Mouse (Mus musculus) stomach, postnatal 0 days (tissue): ENCODE results near the gene Grb7. TPM values are rescaled to one million over a fixed set of nuclear protein-coding genes. Genes with fewer than 3 reads are reported as not detected.

Experiments
- ATAC-seq: fragments of 200-750 bp; cut with Nextera tagmentation; 2 replicates; pipeline ENCODE4 v1.8.0; 2017; ENCODE audit not compliant: low FRiP score, low TSS enrichment
- DNase-seq: peaks from one replicate; pipeline ENCODE4 v3.0.0-alpha.2; 2016; ENCODE audit warnings: low spot score
- H3K27ac ChIP-seq: fragments of 300-500 bp; sonication (generic); replicated peaks from 2 replicates; pipeline ENCODE4 v1.5.1; 2014; ENCODE audit warnings: mild to moderate bottlenecking, control low read depth
- H3K27me3 ChIP-seq: fragments of 300-500 bp; sonication (generic); 2 replicates; pipeline ENCODE4 v1.6.1; 2014; ENCODE audit warnings: low read length; ENCODE audit not compliant: control insufficient read depth, insufficient read depth
- H3K36me3 ChIP-seq: fragments of 300-500 bp; sonication (generic); 2 replicates; pipeline ENCODE4 v1.6.1; 2014; ENCODE audit warnings: low read length, mixed read lengths; ENCODE audit not compliant: control insufficient read depth, insufficient read depth
- H3K4me1 ChIP-seq: fragments of 300-500 bp; sonication (generic); replicated peaks from 2 replicates; pipeline ENCODE4 v1.6.1; 2014; ENCODE audit warnings: antibody characterized with exemption; ENCODE audit not compliant: control insufficient read depth, insufficient read depth
- H3K4me2 ChIP-seq: fragments of 300-500 bp; sonication (generic); replicated peaks from 2 replicates; pipeline ENCODE4 v1.6.1; 2014; ENCODE audit warnings: low read depth, mild to moderate bottlenecking, control low read depth, moderate library complexity
- H3K4me3 ChIP-seq: fragments of 300-500 bp; sonication (generic); 2 replicates; pipeline ENCODE4 v1.5.1; 2014; ENCODE audit warnings: low read depth, low read length, control low read depth
- H3K9ac ChIP-seq: fragments of 300-500 bp; sonication (generic); 2 replicates; pipeline ENCODE4 v1.6.1; 2014; ENCODE audit warnings: mild to moderate bottlenecking, low read length, control low read depth, mixed read lengths
- H3K9me3 ChIP-seq: fragments of 300-500 bp; sonication (generic); 2 replicates; pipeline ENCODE4 v1.6.1; 2016; ENCODE audit warnings: low read length; ENCODE audit not compliant: control insufficient read depth
- CTCF ChIP-seq: IDR thresholded peaks from 2 replicates; pipeline ENCODE4 v1.5.1; 2016; ENCODE audit warnings: antibody characterized with exemption, low read depth, mild to moderate bottlenecking, moderate library complexity
- EP300 ChIP-seq: optimal IDR thresholded peaks from 2 replicates; pipeline ENCODE3; 2016; ENCODE audit warnings: antibody characterized with exemption
- WGBS: fragments of 180-500 bp; shearing (Covaris S2); extraction: QIAGEN DNeasy Blood & Tissue Kit; methylation state at CpG from one replicate; pipeline ENCODE4 v1.1.7; 2014; 5-methylcytosine and 5-hydroxymethylcytosine counted together
- polyA plus RNA-seq: library from polyadenylated mRNA; unstranded; fragments of >200 nt; fragmentation: Nextera tagmentation; extraction: Ambion mirVana; gene quantifications from 2 replicates; pipeline ENCODE4 v1.2.1, GENCODE M21; 2015

Grb7 gene
- polyA plus RNA-seq, 1 experiment from 2014 or later, result 23.0 TPM

GRCm38 (mm10) chr11:98409341-98409822 is 36.8 kb upstream of the Grb7 start:
- H3K9me3 ChIP-seq, result no peaks in the 10 kb centered on the region
- 2% methylated on average over 10 of the region's 10 CpGs for WGBS

GRCm38 (mm10) chr11:98412273-98412796 is 33.9 kb upstream of the Grb7 start, which contains the start of gene Erbb2:
Erbb2 (plus strand) TSS chr11:98412470.
- TF ChIP-seq EP300, result no peak
- no peak for TF ChIP-seq CTCF
- Histone ChIP-seq H3K27ac (peak within 1 kb of the TSS; percentile 97), H3K27me3 (no peaks in the 10 kb centered on the region), H3K4me2 (peak within 1 kb of the TSS; percentile 78), H3K4me1 (peaks cover 7% of the 10 kb centered on the region; the same call in 1 of the 2 replicates), H3K36me3 (no peaks in the 10 kb centered on the region), H3K9me3 (no peaks in the 10 kb centered on the region), H3K4me3 (peak within 1 kb of the TSS; percentile 100), H3K9ac (peak within 1 kb of the TSS; percentile 97)
- peak; percentile 97 for DNase-seq
- under 1% methylated on average over 33 of the region's 49 CpGs for WGBS
- peak; percentile 85 for ATAC-seq

More at GRCm38 (mm10) chr11:98409341-98409822, 36.8 kb upstream of the Grb7 start:
- Histone ChIP-seq H3K36me3 (no peaks in the 10 kb centered on the region), H3K4me1 (peaks cover 7% of the 10 kb centered on the region; the same call in 1 of the 2 replicates), H3K9ac (peak overlapping the region; percentile 50), H3K27me3 (no peaks in the 10 kb centered on the region), H3K4me3 (0 out of 2 replicates have a peak overlapping the region, but pooled peaks have one; percentile 2), H3K27ac (peak overlapping the region; percentile 76), H3K4me2 (peak overlapping the region; percentile 36)
- DNase-seq (peak; percentile 62), ATAC-seq (peak; percentile 11; the same call in 1 of the 2 replicates)
- no peak for TF ChIP-seq EP300
- TF ChIP-seq CTCF, result no peak

GRCm38 (mm10) chr11:98412797-98413301 is 33.3 kb upstream of the Grb7 start:
- DNase-seq, result peak; percentile 62
- 1% methylated on average over 37 of the region's 40 CpGs for WGBS
- Histone ChIP-seq H3K4me2 (peak overlapping the region; percentile 78), H3K4me1 (peaks cover 7% of the 10 kb centered on the region; the same call in 1 of the 2 replicates), H3K27ac (peak overlapping the region; percentile 97), H3K9me3 (no peaks in the 10 kb centered on the region), H3K27me3 (no peaks in the 10 kb centered on the region), H3K36me3 (no peaks in the 10 kb centered on the region), H3K4me3 (peak overlapping the region; percentile 100), H3K9ac (peak overlapping the region; percentile 97)
- TF ChIP-seq CTCF (no peak), EP300 (no peak)
- peak; percentile 12 for ATAC-seq

- Histone ChIP-seq H3K27me3 (no peaks in the 10 kb centered on the region), H3K4me2 (peak overlapping the region; percentile 78), H3K9me3 (no peaks in the 10 kb centered on the region), H3K4me3 (peak overlapping the region; percentile 100), H3K36me3 (no peaks in the 10 kb centered on the region), H3K27ac (peak overlapping the region; percentile 97), H3K4me1 (peaks cover 7% of the 10 kb centered on the region; the same call in 1 of the 2 replicates), H3K9ac (peak overlapping the region; percentile 97)
- TF ChIP-seq CTCF, result no peak
- no peak for TF ChIP-seq EP300
- DNase-seq (no peak), ATAC-seq (no peak)
- 10% methylated on average over 7 of the region's 7 CpGs for WGBS
These were observed 32.5 kb upstream of the Grb7 start for GRCm38 (mm10) chr11:98413731-98414130.

- no peak for DNase-seq
- TF ChIP-seq EP300 (no peak), CTCF (no peak)
- no peaks in the 10 kb centered on the region for H3K36me3 ChIP-seq
- ATAC-seq, result no peak
- H3K9me3 ChIP-seq, result no peaks in the 10 kb centered on the region
- no peaks in the 10 kb centered on the region for H3K27me3 ChIP-seq
- H3K4me2 ChIP-seq, result peak overlapping the region; percentile 78
- H3K4me3 ChIP-seq, result peak overlapping the region; percentile 100
- 22% methylated on average over 2 of the region's 2 CpGs for WGBS
- H3K27ac ChIP-seq, result peak overlapping the region; percentile 97; the same call in 1 of the 2 replicates
- H3K4me1 ChIP-seq, result peaks cover 7% of the 10 kb centered on the region; the same call in 1 of the 2 replicates
- H3K9ac ChIP-seq, result peak overlapping the region; percentile 97
These were observed 32.0 kb upstream of the Grb7 start for GRCm38 (mm10) chr11:98414162-98414561.

DNA sequence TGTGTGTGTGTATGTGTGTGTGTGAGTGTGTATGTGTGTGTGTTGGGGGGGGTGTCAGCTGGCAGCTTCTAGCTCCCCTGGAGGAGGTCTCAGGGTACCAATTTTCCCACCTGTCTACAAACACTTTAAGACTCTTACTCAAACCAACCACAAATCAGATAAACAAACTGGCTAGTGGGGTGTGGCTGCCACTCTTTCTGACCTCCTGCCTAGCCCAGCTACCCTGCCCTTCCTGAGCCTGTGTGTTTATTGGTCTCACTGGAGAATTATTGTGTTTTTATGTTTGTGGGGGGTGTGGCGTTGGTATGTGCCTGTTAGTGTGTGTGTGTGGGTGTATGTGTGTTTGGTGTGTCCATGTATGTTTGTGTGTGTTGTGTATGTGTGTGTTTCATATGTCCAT is 29.1 kb upstream of the Grb7 start:
- Histone ChIP-seq H3K9ac (no peak overlapping the region), H3K4me2 (no peak overlapping the region), H3K27me3 (no peaks in the 10 kb centered on the region), H3K27ac (peak overlapping the region; percentile 45; the same call in 1 of the 2 replicates), H3K4me3 (no peak overlapping the region), H3K4me1 (0 out of 2 replicates have a peak, but pooled peaks cover 4% of the 10 kb centered on the region), H3K36me3 (peaks cover 3% of the 10 kb centered on the region), H3K9me3 (no peaks in the 10 kb centered on the region)
- ATAC-seq (no peak), DNase-seq (peak; percentile 59)
- TF ChIP-seq EP300, result no peak
- TF ChIP-seq CTCF, result no peak
- WGBS, result 60% methylated on average over 1 of the region's 1 CpGs
